24 mouse cellular contexts compared by ENCODE assay signal in the genomic region with DNA sequence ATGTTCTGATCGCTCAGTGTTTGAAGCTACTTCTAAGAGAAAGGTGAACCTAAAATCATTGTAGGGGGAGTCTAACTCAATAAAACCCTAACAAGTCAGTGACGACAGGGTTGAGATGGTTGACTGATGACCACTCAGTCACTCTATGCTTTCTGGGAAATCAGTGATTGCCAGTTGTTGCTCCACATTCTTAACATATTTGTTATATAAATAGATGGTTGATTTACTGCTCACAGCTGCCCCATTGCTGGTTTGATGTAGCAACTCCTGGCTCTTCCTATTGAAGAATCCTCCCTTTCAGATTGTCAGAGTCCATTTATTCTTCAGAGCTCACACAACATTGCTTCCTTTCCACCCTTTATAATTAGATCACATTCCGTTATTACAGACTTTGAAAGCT. TPM values are rescaled to one million over a fixed set of nuclear protein-coding genes. Genes with fewer than 3 reads are reported as not detected.
"Had no signal": no experiment of that assay in that cellular context is flagged by ENCODE, and none has a peak within 500 bp of the region (broad histone marks: within the 10 kb centered on the region; RNA-seq: fewer than 3 reads in every experiment).

No protein-coding gene starts in this region.

- H3K4me1 ChIP-seq: limb, embryonic 12.5 days; liver, embryonic 12.5 days; liver, embryonic 15.5 days; lung, embryonic 15.5 days; midbrain, embryonic 12.5 days; midbrain, embryonic 15.5 days; neural tube, embryonic 13.5 days had no signal

- H3K36me3 ChIP-seq: limb, embryonic 12.5 days; liver, embryonic 12.5 days; liver, embryonic 15.5 days; lung, embryonic 15.5 days; midbrain, embryonic 12.5 days; midbrain, embryonic 15.5 days; neural tube, embryonic 13.5 days had no signal

- ATAC-seq: liver, embryonic 12.5 days; midbrain, embryonic 15.5 days had no signal

- H3K27ac ChIP-seq: limb, embryonic 12.5 days; liver, embryonic 12.5 days; liver, embryonic 15.5 days; lung, embryonic 15.5 days; midbrain, embryonic 12.5 days; midbrain, embryonic 15.5 days; neural tube, embryonic 13.5 days had no signal

- H3K4me3 ChIP-seq: limb, embryonic 12.5 days; liver, embryonic 12.5 days; liver, embryonic 15.5 days; lung, embryonic 15.5 days; midbrain, embryonic 12.5 days; midbrain, embryonic 15.5 days; neural tube, embryonic 13.5 days had no signal

- DNase-seq: kidney, adult 18-20 months; kidney, adult 9 months; kidney, postnatal 14 days; kidney, postnatal 4 days; liver; lung, adult 18-20 months; lung, postnatal 10 days; lung, postnatal 36 days; retina, postnatal 1 day; thymus, adult 18-20 months; thymus, postnatal 36 days had no signal

- H3K4me2 ChIP-seq: limb, embryonic 12.5 days; liver, embryonic 12.5 days; liver, embryonic 15.5 days; lung, embryonic 15.5 days; midbrain, embryonic 12.5 days; midbrain, embryonic 15.5 days; neural tube, embryonic 13.5 days had no signal

- H3K27me3 ChIP-seq: limb, embryonic 12.5 days; liver, embryonic 12.5 days; liver, embryonic 15.5 days; lung, embryonic 15.5 days; midbrain, embryonic 12.5 days; midbrain, embryonic 15.5 days; neural tube, embryonic 13.5 days had no signal

- H3K9me3 ChIP-seq: limb, embryonic 12.5 days; liver, embryonic 12.5 days; liver, embryonic 15.5 days; lung, embryonic 15.5 days; midbrain, embryonic 12.5 days; midbrain, embryonic 15.5 days; neural tube, embryonic 13.5 days had no signal

- H3K9ac ChIP-seq: limb, embryonic 12.5 days; liver, embryonic 12.5 days; liver, embryonic 15.5 days; lung, embryonic 15.5 days; midbrain, embryonic 12.5 days; midbrain, embryonic 15.5 days; neural tube, embryonic 13.5 days had no signal

RNA-seq across cellular contexts. Expression of gene Try4, which starts 44.6 kb away (rescaled TPM):
- total RNA-seq: layer of hippocampus, adult 18-20 months; layer of hippocampus, postnatal 14 days; left cerebral cortex, postnatal 36 days; megakaryocyte-erythroid progenitor cell, adult 5-6 weeks; neutrophil, adult 5-6 weeks had no signal
- polyA plus RNA-seq: kidney, embryonic 16.5 days; limb, embryonic 12.5 days; liver, embryonic 12.5 days; liver, embryonic 15.5 days; lung, embryonic 15.5 days; midbrain, embryonic 12.5 days; midbrain, embryonic 15.5 days; neural tube, embryonic 13.5 days had no signal

RNA-seq across cellular contexts. Expression of gene Try5, which starts 59.2 kb away (rescaled TPM):
- total RNA-seq: layer of hippocampus, adult 18-20 months; layer of hippocampus, postnatal 14 days; left cerebral cortex, postnatal 36 days; megakaryocyte-erythroid progenitor cell, adult 5-6 weeks; neutrophil, adult 5-6 weeks had no signal
- polyA plus RNA-seq: kidney, embryonic 16.5 days; limb, embryonic 12.5 days; liver, embryonic 12.5 days; liver, embryonic 15.5 days; lung, embryonic 15.5 days; midbrain, embryonic 12.5 days; midbrain, embryonic 15.5 days; neural tube, embryonic 13.5 days had no signal
